Mouse (Mus musculus): ENCODE measurements around the gene Gpr153. TPM values are rescaled to one million over a fixed set of nuclear protein-coding genes. Genes with fewer than 3 reads are reported as not detected.

Gene Gpr153
- polyA plus RNA-seq, 1 experiment from 2014 or later, result 21.1 TPM

GRCm38 (mm10) chr4:152296874-152297861, 23.1 kb downstream of the Gpr153 start, which contains the start of gene Icmt:
TSS of gene Icmt (plus strand) at chr4:152297227.
- no peak for TF ChIP-seq CTCF (IDR thresholded peaks at IDR 0.05)
- ChIA-PET POLR2A (interaction anchor here (1.1 kb wide), 1 partner anchor 10 kb away, joined by 3 read pairs; no protein-coding TSS in a partner anchor), CTCF (no interaction called here)
- no peaks in the 10 kb centered on the region for H3K27me3 ChIP-seq
- peak; percentile 69 for ATAC-seq
- DNase-seq (ENCODE audit: low read depth, low spot score), result peak; percentile 81
- in situ Hi-C loops (cut with MboI; ENCODE audit: low pct_unique_long_range_greater_than_20kb), result no loop called here

GRCm38 (mm10) chr4:152298836-152299235, 24.8 kb downstream of the Gpr153 start:
- H3K27me3 ChIP-seq, result no peaks in the 10 kb centered on the region
- no peak for ATAC-seq
- TF ChIP-seq CTCF (IDR thresholded peaks at IDR 0.05), result no peak
- no peak for DNase-seq (ENCODE audit: low read depth, low spot score)
- in situ Hi-C loops (cut with MboI; ENCODE audit: low pct_unique_long_range_greater_than_20kb), result no loop called here
- ChIA-PET POLR2A (interaction anchor here (0.8 kb wide), 1 partner anchor 121 kb away, joined by 3 read pairs; no protein-coding TSS in a partner anchor), CTCF (no interaction called here)

GRCm38 (mm10) chr4:152300375-152300774, 26.3 kb downstream of the Gpr153 start:
- no peak for TF ChIP-seq CTCF (IDR thresholded peaks at IDR 0.05)
- no peak for ATAC-seq
- DNase-seq (ENCODE audit: low read depth, low spot score), result no peak
- POLR2A ChIA-PET, result interaction anchor here (1.6 kb wide), 1 partner anchor 16 kb away, joined by 3 read pairs; no protein-coding TSS in a partner anchor
- CTCF ChIA-PET, result no interaction called here
- H3K27me3 ChIP-seq, result no peaks in the 10 kb centered on the region
- in situ Hi-C loops (cut with MboI; ENCODE audit: low pct_unique_long_range_greater_than_20kb), result no loop called here

GRCm38 (mm10) chr4:152302012-152302411, 28.0 kb downstream of the Gpr153 start:
- POLR2A ChIA-PET, result interaction anchor here (1.6 kb wide), 1 partner anchor 14 kb away, joined by 3 read pairs; no protein-coding TSS in a partner anchor
- in situ Hi-C loops (cut with MboI; ENCODE audit: low pct_unique_long_range_greater_than_20kb), result no loop called here
- TF ChIP-seq CTCF (IDR thresholded peaks at IDR 0.05), result no peak
- H3K27me3 ChIP-seq, result no peaks in the 10 kb centered on the region
- no peak for DNase-seq (ENCODE audit: low read depth, low spot score)
- CTCF ChIA-PET, result no interaction called here
- ATAC-seq, result no peak

GRCm38 (mm10) chr4:152303172-152303571, 29.1 kb downstream of the Gpr153 start:
- no peaks in the 10 kb centered on the region for H3K27me3 ChIP-seq
- ATAC-seq (no peak), DNase-seq (ENCODE audit: low read depth, low spot score) (no peak)
- in situ Hi-C loops (cut with MboI; ENCODE audit: low pct_unique_long_range_greater_than_20kb), result no loop called here
- CTCF ChIA-PET, result interaction anchor here (1.3 kb wide), 1 partner anchor 17 kb away, joined by 3 read pairs; no protein-coding TSS in a partner anchor
- POLR2A ChIA-PET, result no interaction called here
- no peak for TF ChIP-seq CTCF (IDR thresholded peaks at IDR 0.05)

- ChIA-PET POLR2A (interaction anchor here (0.8 to 1.5 kb wide), 2 partner anchors 17 to 20 kb away, joined by 3 to 4 read pairs; partner anchors contain the start of gene Rpl22), CTCF (interaction anchor here (1.1 to 1.3 kb wide), 2 partner anchors 15 to 91 kb away, joined by 3 to 7 read pairs; partner anchors contain the start of gene Rnf207)
- ATAC-seq (no peak), DNase-seq (ENCODE audit: low read depth, low spot score) (no peak)
- in situ Hi-C loops (cut with MboI; ENCODE audit: low pct_unique_long_range_greater_than_20kb), result no loop called here
- TF ChIP-seq CTCF (IDR thresholded peaks at IDR 0.05), result no peak
- H3K27me3 ChIP-seq, result no peaks in the 10 kb centered on the region
Measured at GRCm38 (mm10) chr4:152304685-152305084, 30.7 kb downstream of the Gpr153 start.

- ATAC-seq, result no peak
- DNase-seq (ENCODE audit: low read depth, low spot score), result no peak
- H3K27me3 ChIP-seq, result no peaks in the 10 kb centered on the region
- ChIA-PET POLR2A (no interaction called here), CTCF (interaction anchor here (1.1 kb wide), 1 partner anchor 179 kb away, joined by 3 read pairs; no protein-coding TSS in a partner anchor)
- TF ChIP-seq CTCF (IDR thresholded peaks at IDR 0.05), result no peak
- in situ Hi-C loops (cut with MboI; ENCODE audit: low pct_unique_long_range_greater_than_20kb), result no loop called here
Measured at GRCm38 (mm10) chr4:152305991-152306390, 32.0 kb downstream of the Gpr153 start.

GRCm38 (mm10) chr4:152307542-152307941, 33.5 kb downstream of the Gpr153 start:
- peaks cover under 1% of the 10 kb centered on the region for H3K27me3 ChIP-seq
- in situ Hi-C loops (cut with MboI; ENCODE audit: low pct_unique_long_range_greater_than_20kb), result no loop called here
- ATAC-seq, result peak; percentile 73
- POLR2A ChIA-PET, result interaction anchor here (0.6 kb wide), 1 partner anchor 9 kb away, joined by 3 read pairs; no protein-coding TSS in a partner anchor
- CTCF ChIA-PET, result no interaction called here
- DNase-seq (ENCODE audit: low read depth, low spot score), result peak; percentile 28
- no peak for TF ChIP-seq CTCF (IDR thresholded peaks at IDR 0.05)

GRCm38 (mm10) chr4:152312186-152312585, 38.2 kb downstream of the Gpr153 start:
- no peak for TF ChIP-seq CTCF (IDR thresholded peaks at IDR 0.05)
- ATAC-seq, result no peak
- ChIA-PET POLR2A (no interaction called here), CTCF (no interaction called here)
- H3K27me3 ChIP-seq, result peaks cover 8% of the 10 kb centered on the region
- DNase-seq (ENCODE audit: low read depth, low spot score), result no peak
- in situ Hi-C loops (cut with MboI; ENCODE audit: low pct_unique_long_range_greater_than_20kb), result no loop called here

- ATAC-seq, result peak; percentile 8
- no peak for DNase-seq (ENCODE audit: low read depth, low spot score)
- TF ChIP-seq CTCF (IDR thresholded peaks at IDR 0.05), result no peak
- peaks cover 8% of the 10 kb centered on the region for H3K27me3 ChIP-seq
- in situ Hi-C loops (cut with MboI; ENCODE audit: low pct_unique_long_range_greater_than_20kb), result no loop called here
- CTCF ChIA-PET, result no interaction called here
- POLR2A ChIA-PET, result no interaction called here
Measured at GRCm38 (mm10) chr4:152313211-152313632, 39.2 kb downstream of the Gpr153 start.

GRCm38 (mm10) chr4:152313934-152314333, 39.9 kb downstream of the Gpr153 start:
- POLR2A ChIA-PET, result no interaction called here
- DNase-seq (ENCODE audit: low read depth, low spot score), result no peak
- CTCF ChIA-PET, result no interaction called here
- TF ChIP-seq CTCF (IDR thresholded peaks at IDR 0.05), result no peak
- peaks cover 8% of the 10 kb centered on the region for H3K27me3 ChIP-seq
- ATAC-seq, result no peak
- in situ Hi-C loops (cut with MboI; ENCODE audit: low pct_unique_long_range_greater_than_20kb), result no loop called here

Data from Patski (cell line).